In the genomic region with DNA sequence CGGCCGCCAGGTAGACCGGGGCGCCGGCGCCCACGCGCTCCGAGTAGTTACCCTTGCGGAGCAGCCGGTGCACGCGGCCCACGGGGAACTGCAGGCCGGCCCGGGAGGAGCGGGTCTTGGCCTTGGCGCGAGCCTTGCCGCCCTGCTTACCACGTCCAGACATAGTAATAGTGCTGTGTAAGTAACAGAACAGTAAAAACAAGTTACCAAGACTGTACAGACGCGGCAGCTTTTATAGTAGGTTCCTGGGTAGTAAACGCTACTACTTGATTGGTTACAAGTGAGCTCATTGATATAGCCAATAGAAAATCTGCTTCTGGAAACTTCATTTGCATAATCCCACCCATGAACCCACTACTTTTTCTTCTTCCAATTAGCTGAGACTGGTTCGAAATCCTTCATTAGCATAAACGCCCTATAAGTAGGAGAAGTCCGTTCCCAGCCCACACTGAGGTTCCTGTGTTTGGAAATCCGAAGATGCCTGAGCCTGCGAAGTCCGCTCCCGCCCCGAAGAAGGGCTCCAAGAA, we compare ENCODE assay signal across 8 mouse cellular contexts. TPM values are rescaled to one million over a fixed set of nuclear protein-coding genes. Genes with fewer than 3 reads are reported as not detected.
DNase-seq lines count a peak whose midpoint lies in the region; ATAC-seq and TF ChIP-seq lines count a peak whose summit lies in the region.

A gene (minus strand): TSS at position 194 of the 527 bp plus-strand sequence.
A gene (plus strand): TSS at position 445 of the 527 bp plus-strand sequence.

- TF ChIP-seq EP300 in liver, embryonic 14.5 days (IDR thresholded peaks at IDR 0.05; ENCODE audit: low read depth): peak; percentile 72
- TF ChIP-seq EP300 in stomach, postnatal 0 days (optimal IDR thresholded peaks at IDR 0.05): peak; percentile 17

- no peaks in the 10 kb centered on the region for H3K27me3 ChIP-seq in forebrain, embryonic 10.5 days (ENCODE audit: poor library complexity, severe bottlenecking)
- no peaks in the 10 kb centered on the region for H3K27me3 ChIP-seq in heart, embryonic 15.5 days
- no peaks in the 10 kb centered on the region for H3K27me3 ChIP-seq in liver, embryonic 14.5 days (ENCODE audit: control insufficient read depth, insufficient read depth, low read length)
- no peaks in the 10 kb centered on the region for H3K27me3 ChIP-seq in neural tube, embryonic 11.5 days (ENCODE audit: control insufficient read depth, insufficient read depth, low read length)
- H3K27me3 ChIP-seq in stomach, postnatal 0 days (ENCODE audit: control insufficient read depth, insufficient read depth, low read length): no peaks in the 10 kb centered on the region

- H3K9me3 ChIP-seq in forebrain, embryonic 10.5 days: no peaks in the 10 kb centered on the region
- H3K9me3 ChIP-seq in heart, embryonic 15.5 days (replicated peaks): no peaks in the 10 kb centered on the region
- H3K9me3 ChIP-seq in liver, embryonic 14.5 days (ENCODE audit: control insufficient read depth, low read length): no peaks in the 10 kb centered on the region
- no peaks in the 10 kb centered on the region for H3K9me3 ChIP-seq in neural tube, embryonic 11.5 days (ENCODE audit: control insufficient read depth, low read length)
- no peaks in the 10 kb centered on the region for H3K9me3 ChIP-seq in stomach, postnatal 0 days (ENCODE audit: control insufficient read depth, low read length)

- whole genome bisulfite sequencing in forebrain, embryonic 10.5 days: 0% methylated on average over 32 of the region's 32 CpGs
- under 1% methylated on average over 32 of the region's 32 CpGs for WGBS in heart, embryonic 15.5 days
- WGBS in liver, embryonic 14.5 days (ENCODE audit: insufficient replicate concordance): under 1% methylated on average over 32 of the region's 32 CpGs
- under 1% methylated on average over 32 of the region's 32 CpGs for WGBS in neural tube, embryonic 11.5 days
- under 1% methylated on average over 32 of the region's 32 CpGs for WGBS in stomach, postnatal 0 days

- peak within 1 kb of the TSS; percentile 54 for H3K4me3 ChIP-seq in forebrain, embryonic 10.5 days
- peak within 1 kb of the TSS; percentile 45 for H3K4me3 ChIP-seq in heart, embryonic 15.5 days
- H3K4me3 ChIP-seq in liver, embryonic 14.5 days (ENCODE audit: insufficient read depth in 1 of 2, low read depth in 2 of 2, low read length in 2 of 2): peak within 1 kb of the TSS; percentile 67 to 71
- peak within 1 kb of the TSS; percentile 37 for H3K4me3 ChIP-seq in neural tube, embryonic 11.5 days (ENCODE audit: low read depth, low read length)
- H3K4me3 ChIP-seq in stomach, postnatal 0 days (ENCODE audit: low read depth, low read length): peak within 1 kb of the TSS; percentile 30

- peak within 1 kb of the TSS; percentile 93 for H3K27ac ChIP-seq in forebrain, embryonic 10.5 days
- H3K27ac ChIP-seq in heart, embryonic 15.5 days: peak within 1 kb of the TSS; percentile 90
- peak within 1 kb of the TSS; percentile 98 for H3K27ac ChIP-seq in liver, embryonic 14.5 days
- peak within 1 kb of the TSS; percentile 96 for H3K27ac ChIP-seq in neural tube, embryonic 11.5 days (ENCODE audit: low read depth, low read length)
- peak within 1 kb of the TSS; percentile 96 for H3K27ac ChIP-seq in stomach, postnatal 0 days (replicated peaks)

- H3K4me1 ChIP-seq in forebrain, embryonic 10.5 days: peaks cover 28% of the 10 kb centered on the region
- peaks cover 19% of the 10 kb centered on the region for H3K4me1 ChIP-seq in heart, embryonic 15.5 days (replicated peaks)
- peaks cover 14 to 38% of the 10 kb centered on the region in 2 experiments for H3K4me1 ChIP-seq in liver, embryonic 14.5 days (replicated peaks; ENCODE audit: control insufficient read depth in 2 of 2, insufficient read depth in 2 of 2, low read length in 1 of 2)
- H3K4me1 ChIP-seq in neural tube, embryonic 11.5 days (ENCODE audit: control insufficient read depth, insufficient read depth, low read length): 0 out of 2 replicates have a peak, but pooled peaks cover 8% of the 10 kb centered on the region
- H3K4me1 ChIP-seq in stomach, postnatal 0 days (replicated peaks; ENCODE audit: control insufficient read depth, insufficient read depth): peaks cover 3% of the 10 kb centered on the region; the same call in 1 of the 2 replicates

- TF ChIP-seq CTCF in liver, embryonic 14.5 days (IDR thresholded peaks at IDR 0.05; ENCODE audit: low read depth): no peak
- no peak for TF ChIP-seq CTCF in stomach, postnatal 0 days (IDR thresholded peaks at IDR 0.05; ENCODE audit: low read depth)

- peak within 1 kb of the TSS; percentile 68 for H3K4me2 ChIP-seq in heart, embryonic 15.5 days
- peak within 1 kb of the TSS; percentile 87 for H3K4me2 ChIP-seq in liver, embryonic 14.5 days (ENCODE audit: low read depth)
- H3K4me2 ChIP-seq in neural tube, embryonic 11.5 days (ENCODE audit: low read depth): peak within 1 kb of the TSS; percentile 55
- peak within 1 kb of the TSS; percentile 58 for H3K4me2 ChIP-seq in stomach, postnatal 0 days (replicated peaks; ENCODE audit: low read depth)

- DNase-seq in CD8-positive naive resting alpha-beta T cell, adult 2 months (ENCODE audit: low read depth in 2 of 2, low spot score in 2 of 2): peak; percentile 75 to 79
- peak; percentile 98 for DNase-seq in c-Kit-negative CD71-positive TER-119-positive erythroid progenitor cells, embryonic 14.5 days (ENCODE audit: low read depth, low spot score)
- peak; percentile 85 for DNase-seq in forebrain, embryonic 10.5 days (ENCODE audit: extremely low spot score, low spot score)
- peak; percentile 83 to 84 for DNase-seq in kidney, postnatal 25 days
- peak; percentile 98 for DNase-seq in liver, embryonic 14.5 days (ENCODE audit: low read depth in 3 of 3, low spot score in 3 of 3)
- peak; percentile 86 for DNase-seq in neural tube, embryonic 11.5 days (ENCODE audit: low spot score)
- DNase-seq in stomach, postnatal 0 days (ENCODE audit: low spot score): peak; percentile 83

- peak within 1 kb of the TSS; percentile 60 for H3K9ac ChIP-seq in heart, embryonic 15.5 days
- H3K9ac ChIP-seq in liver, embryonic 14.5 days (replicated peaks): peak within 1 kb of the TSS; percentile 95
- peak within 1 kb of the TSS; percentile 68 for H3K9ac ChIP-seq in neural tube, embryonic 11.5 days (ENCODE audit: low read length)
- H3K9ac ChIP-seq in stomach, postnatal 0 days (ENCODE audit: low read length): peak within 1 kb of the TSS; percentile 73

- H3K36me3 ChIP-seq in forebrain, embryonic 10.5 days (replicated peaks): no peaks in the 10 kb centered on the region
- no peaks in the 10 kb centered on the region for H3K36me3 ChIP-seq in heart, embryonic 15.5 days
- H3K36me3 ChIP-seq in liver, embryonic 14.5 days (replicated peaks; ENCODE audit: control insufficient read depth, insufficient read depth, low read depth): no peaks in the 10 kb centered on the region
- no peaks in the 10 kb centered on the region for H3K36me3 ChIP-seq in neural tube, embryonic 11.5 days (ENCODE audit: control insufficient read depth, insufficient read depth, low read length)
- H3K36me3 ChIP-seq in stomach, postnatal 0 days (ENCODE audit: control insufficient read depth, insufficient read depth, low read length): no peaks in the 10 kb centered on the region

- peak; percentile 98 for ATAC-seq in heart, embryonic 15.5 days (replicated peaks; ENCODE audit: insufficient number of reproducible peaks, insufficient read depth, low FRiP score, low read depth)
- peak; percentile 92 for ATAC-seq in liver, embryonic 14.5 days (ENCODE audit: insufficient read depth)
- peak; percentile 99 for ATAC-seq in neural tube, embryonic 11.5 days (ENCODE audit: insufficient read depth, low FRiP score, low TSS enrichment)
- peak; percentile 96 for ATAC-seq in stomach, postnatal 0 days (ENCODE audit: low FRiP score, low TSS enrichment)

RNA-seq across cellular contexts. Expression of the first gene that starts in this region (rescaled TPM):
- polyA plus RNA-seq in forebrain, embryonic 10.5 days (2016; fragmentation: Nextera tagmentation; extraction: Ambion mirVana): 1.00 and 1.1 TPM in 2 replicates
- polyA plus RNA-seq in heart, embryonic 15.5 days (2015; fragmentation: Nextera tagmentation; extraction: Ambion mirVana): 0.50 and 0.74 TPM in 2 replicates
- 1.5 and 1.8 TPM in 2 replicates for polyA plus RNA-seq in liver, embryonic 14.5 days (2012; rRNA removed)
- polyA plus RNA-seq in liver, embryonic 14.5 days (2014; fragmentation: Nextera tagmentation; extraction: Ambion mirVana): 1.1 and 1.3 TPM in 2 replicates
- 0.92 and 0.97 TPM in 2 replicates for polyA plus RNA-seq in neural tube, embryonic 11.5 days (2014; fragmentation: Nextera tagmentation; extraction: Ambion mirVana)
- 0.57 and 0.74 TPM in 2 replicates for polyA plus RNA-seq in stomach, postnatal 0 days (2015; fragmentation: Nextera tagmentation; extraction: Ambion mirVana)

RNA-seq across cellular contexts. Expression of the second gene that starts in this region (rescaled TPM):
- 17.2 and 19.3 TPM in 2 replicates for polyA plus RNA-seq in forebrain, embryonic 10.5 days (2016; fragmentation: Nextera tagmentation; extraction: Ambion mirVana)
- 51.8 and 52.1 TPM in 2 replicates for polyA plus RNA-seq in heart, embryonic 15.5 days (2015; fragmentation: Nextera tagmentation; extraction: Ambion mirVana)
- polyA plus RNA-seq in liver, embryonic 14.5 days (2012; rRNA removed): 67.1 and 79.7 TPM in 2 replicates
- 104 and 106 TPM in 2 replicates for polyA plus RNA-seq in liver, embryonic 14.5 days (2014; fragmentation: Nextera tagmentation; extraction: Ambion mirVana)
- polyA plus RNA-seq in neural tube, embryonic 11.5 days (2014; fragmentation: Nextera tagmentation; extraction: Ambion mirVana): 21.3 and 22.2 TPM in 2 replicates
- 105 and 115 TPM in 2 replicates for polyA plus RNA-seq in stomach, postnatal 0 days (2015; fragmentation: Nextera tagmentation; extraction: Ambion mirVana)

Comparison
In these comparisons a context has a peak if more than half of its experiments do, and no peak if none do; other contexts are left out.
1. Peak in every context shown above with its lines: DNase-seq, ATAC-seq, H3K4me3 ChIP-seq and H3K27ac ChIP-seq.